Mouse (Mus musculus): Measurements from ENCODE around the gene Ttc26. TPM values are rescaled to one million over a fixed set of nuclear protein-coding genes. Genes with fewer than 3 reads are reported as not detected.
"Not testable (repeated sequence)": the region's sequence is repeated elsewhere in the genome, so short reads cannot be mapped to it uniquely, and the experiment has no call there.

Ttc26 gene
- polyA plus RNA-seq, 1 experiment from 2014 or later: 14.3 TPM

DNA sequence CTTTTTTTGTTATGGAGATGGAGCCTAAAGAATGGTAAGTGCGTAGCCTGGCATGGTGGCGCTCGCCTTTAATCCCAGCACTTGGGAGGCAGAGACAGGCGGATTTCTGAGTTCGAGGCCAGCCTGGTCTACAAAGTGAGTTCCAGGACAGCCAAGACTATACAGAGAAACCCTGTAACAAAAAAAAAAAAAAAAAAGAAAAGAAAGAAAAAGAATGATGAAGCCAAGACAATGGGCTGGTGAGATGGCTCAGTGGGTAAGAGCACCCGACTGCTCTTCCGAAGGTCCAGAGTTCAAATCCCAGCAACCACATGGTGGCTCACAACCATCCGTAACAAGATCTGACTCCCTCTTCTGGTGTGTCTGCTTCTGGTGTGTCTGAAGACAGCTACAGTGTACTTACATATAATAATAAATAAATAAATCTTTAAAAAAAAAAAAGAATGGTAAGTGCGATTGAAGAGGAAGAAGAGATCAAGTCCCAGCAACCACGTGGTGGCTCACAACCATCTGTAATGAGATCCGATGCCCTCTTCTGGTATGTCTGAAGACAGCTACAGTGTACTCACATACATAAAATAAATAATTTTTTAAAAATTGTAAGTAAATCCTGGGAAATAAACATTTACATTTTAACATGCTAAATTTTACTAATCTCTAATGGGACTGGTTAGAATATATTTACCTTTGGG lies 22.1 kb upstream of the Ttc26 start:
- ATAC-seq (ENCODE audit: low FRiP score); H3K4me2 ChIP-seq (replicated peaks; ENCODE audit: low read depth, low read length); H3K4me3 ChIP-seq (ENCODE audit: low read depth, low read length); H3K36me3 ChIP-seq (ENCODE audit: control insufficient read depth, insufficient read depth, low read length); H3K9me3 ChIP-seq (ENCODE audit: control insufficient read depth, low read length); DNase-seq (ENCODE audit: low spot score); H3K4me1 ChIP-seq (replicated peaks; ENCODE audit: control insufficient read depth, insufficient read depth, low read length); H3K9ac ChIP-seq (ENCODE audit: low read depth, low read length); H3K27ac ChIP-seq (ENCODE audit: low read depth, low read length): not testable (repeated sequence)
- H3K27me3 ChIP-seq (ENCODE audit: control insufficient read depth, insufficient read depth, low read length): peaks cover 24% of the 10 kb centered on the region
- 93% methylated on average over 10 of the region's 11 CpGs for WGBS

DNA sequence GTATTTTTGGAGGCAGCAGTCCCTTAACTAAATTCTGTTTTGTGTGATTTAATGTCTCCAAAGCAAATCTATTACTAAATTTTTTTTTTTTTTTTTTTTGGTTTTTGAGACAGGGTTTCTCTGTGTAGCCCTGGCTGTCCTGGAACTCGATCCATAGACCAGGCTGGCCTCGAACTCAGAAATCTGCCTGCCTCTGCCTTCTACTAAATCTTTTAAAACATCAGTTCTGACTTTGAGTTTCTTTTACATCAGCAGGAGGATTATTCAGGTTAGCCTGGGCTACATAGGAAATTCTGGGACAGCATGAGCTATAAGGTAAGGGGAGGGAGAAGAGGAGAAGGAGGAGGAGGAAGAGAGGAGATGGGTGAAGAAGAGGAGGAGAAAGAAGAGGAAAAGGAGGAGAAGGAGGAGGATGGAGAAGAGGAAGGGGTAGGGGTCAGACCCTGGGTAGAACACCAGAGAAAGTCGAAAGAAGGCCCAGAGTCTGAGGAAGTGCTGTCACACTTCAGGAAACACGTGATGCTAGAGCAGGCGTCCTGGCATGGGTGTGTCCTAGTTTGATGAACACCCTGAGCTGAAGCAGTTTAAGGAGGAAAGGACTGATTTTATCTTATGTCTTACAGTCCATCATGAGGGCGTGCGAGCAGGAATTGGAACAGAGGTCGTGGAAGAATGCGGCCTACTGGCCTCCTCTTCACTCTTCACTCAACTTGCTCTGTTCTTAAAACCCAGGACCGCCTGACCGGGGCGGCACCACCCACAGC lies 21.4 kb upstream of the Ttc26 start:
- H3K36me3 ChIP-seq (ENCODE audit: control insufficient read depth, insufficient read depth, low read length): no peaks in the 10 kb centered on the region
- no peak overlapping the region for H3K4me2 ChIP-seq (replicated peaks; ENCODE audit: low read depth, low read length)
- 88% methylated on average over 12 of the region's 12 CpGs for WGBS
- no peak overlapping the region for H3K9ac ChIP-seq (ENCODE audit: low read depth, low read length)
- DNase-seq (ENCODE audit: low spot score) (no peak), ATAC-seq (ENCODE audit: low FRiP score) (no peak)
- H3K27me3 ChIP-seq (ENCODE audit: control insufficient read depth, insufficient read depth, low read length): peaks cover 17% of the 10 kb centered on the region
- H3K4me3 ChIP-seq (ENCODE audit: low read depth, low read length): no peak overlapping the region
- H3K9me3 ChIP-seq (ENCODE audit: control insufficient read depth, low read length): no peaks in the 10 kb centered on the region
- H3K27ac ChIP-seq (ENCODE audit: low read depth, low read length): no peak overlapping the region
- no peaks in the 10 kb centered on the region for H3K4me1 ChIP-seq (replicated peaks; ENCODE audit: control insufficient read depth, insufficient read depth, low read length)

DNA sequence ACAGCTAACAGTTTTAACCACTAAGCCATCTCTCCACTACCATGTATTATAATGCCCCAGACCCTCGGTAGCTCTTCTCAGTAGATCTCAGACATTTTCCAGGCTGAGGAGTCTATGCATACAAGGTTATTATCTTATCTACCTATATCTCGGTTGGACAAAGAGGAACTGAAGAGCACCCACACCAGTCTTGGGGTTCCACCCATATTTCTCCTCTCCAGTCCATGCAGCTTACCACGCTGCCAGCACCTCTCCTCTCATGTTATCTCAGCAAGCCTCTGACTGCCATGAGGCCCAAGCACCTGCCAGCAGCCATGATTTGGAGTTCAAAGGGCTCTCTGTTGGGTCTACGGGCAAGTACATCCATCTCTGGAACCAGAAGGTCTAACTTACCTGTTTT lies 20.2 kb upstream of the Ttc26 start:
- H3K4me2 ChIP-seq (replicated peaks; ENCODE audit: low read depth, low read length): no peak overlapping the region
- no peaks in the 10 kb centered on the region for H3K9me3 ChIP-seq (ENCODE audit: control insufficient read depth, low read length)
- DNase-seq (ENCODE audit: low spot score) (no peak), ATAC-seq (ENCODE audit: low FRiP score) (no peak)
- no peaks in the 10 kb centered on the region for H3K4me1 ChIP-seq (replicated peaks; ENCODE audit: control insufficient read depth, insufficient read depth, low read length)
- WGBS: 88% methylated on average over 4 of the region's 4 CpGs
- no peak overlapping the region for H3K27ac ChIP-seq (ENCODE audit: low read depth, low read length)
- peaks cover 5% of the 10 kb centered on the region for H3K27me3 ChIP-seq (ENCODE audit: control insufficient read depth, insufficient read depth, low read length)
- no peak overlapping the region for H3K4me3 ChIP-seq (ENCODE audit: low read depth, low read length)
- no peaks in the 10 kb centered on the region for H3K36me3 ChIP-seq (ENCODE audit: control insufficient read depth, insufficient read depth, low read length)
- H3K9ac ChIP-seq (ENCODE audit: low read depth, low read length): no peak overlapping the region

DNA sequence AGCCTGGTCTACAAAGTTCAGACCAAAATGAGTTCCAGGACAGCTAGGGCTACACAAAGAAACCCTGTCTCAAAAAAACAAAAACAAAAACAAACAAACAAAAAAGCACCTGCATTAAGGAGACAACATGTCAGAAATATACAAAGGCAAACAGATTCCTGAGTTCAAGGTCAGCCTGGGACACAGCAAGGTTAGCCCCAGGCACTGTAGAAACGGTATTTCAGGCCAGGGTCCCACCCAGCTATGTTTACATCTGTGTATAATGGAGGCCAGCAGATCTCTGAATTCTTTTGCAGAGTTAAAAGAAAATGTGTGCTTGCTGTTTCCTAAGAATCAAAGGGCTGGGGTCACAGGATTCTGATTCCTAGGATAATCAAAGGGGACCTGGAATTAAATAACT lies 19.3 kb upstream of the Ttc26 start:
- H3K4me1 ChIP-seq (replicated peaks; ENCODE audit: control insufficient read depth, insufficient read depth, low read length): no peaks in the 10 kb centered on the region
- no peaks in the 10 kb centered on the region for H3K9me3 ChIP-seq (ENCODE audit: control insufficient read depth, low read length)
- no peak overlapping the region for H3K27ac ChIP-seq (ENCODE audit: low read depth, low read length)
- WGBS: 77% methylated on average over 1 of the region's 1 CpGs
- no peak overlapping the region for H3K9ac ChIP-seq (ENCODE audit: low read depth, low read length)
- no peak overlapping the region for H3K4me2 ChIP-seq (replicated peaks; ENCODE audit: low read depth, low read length)
- ATAC-seq (ENCODE audit: low FRiP score) (no peak), DNase-seq (ENCODE audit: low spot score) (no peak)
- H3K36me3 ChIP-seq (ENCODE audit: control insufficient read depth, insufficient read depth, low read length): no peaks in the 10 kb centered on the region
- no peak overlapping the region for H3K4me3 ChIP-seq (ENCODE audit: low read depth, low read length)
- H3K27me3 ChIP-seq (ENCODE audit: control insufficient read depth, insufficient read depth, low read length): no peaks in the 10 kb centered on the region; the same call in 1 of the 2 replicates

DNA sequence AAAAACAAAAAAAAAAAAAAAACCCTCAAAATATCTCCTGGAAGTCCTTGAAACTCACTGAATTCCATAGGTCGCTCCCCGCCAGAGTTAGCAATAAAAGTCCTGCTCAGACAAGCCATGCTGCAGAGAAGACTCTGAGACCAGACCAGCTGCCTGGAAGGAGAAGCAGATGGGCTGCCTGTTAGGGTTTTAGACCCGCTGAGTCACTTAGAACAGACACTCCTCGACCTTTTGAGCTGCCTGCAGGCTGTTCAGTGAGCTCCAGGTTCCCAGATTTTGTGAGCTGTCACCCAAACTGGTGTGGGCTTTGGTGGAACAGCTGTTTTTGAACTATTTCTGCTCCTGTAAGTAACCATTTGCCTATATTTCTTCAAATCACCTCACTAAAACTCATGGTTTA lies 17.9 kb upstream of the Ttc26 start:
- 64% methylated on average over 4 of the region's 4 CpGs for WGBS
- no peaks in the 10 kb centered on the region for H3K9me3 ChIP-seq (ENCODE audit: control insufficient read depth, low read length)
- no peak for ATAC-seq (ENCODE audit: low FRiP score)
- no peaks in the 10 kb centered on the region for H3K36me3 ChIP-seq (ENCODE audit: control insufficient read depth, insufficient read depth, low read length)
- no peak overlapping the region for H3K4me2 ChIP-seq (replicated peaks; ENCODE audit: low read depth, low read length)
- no peaks in the 10 kb centered on the region for H3K4me1 ChIP-seq (replicated peaks; ENCODE audit: control insufficient read depth, insufficient read depth, low read length)
- no peaks in the 10 kb centered on the region for H3K27me3 ChIP-seq (ENCODE audit: control insufficient read depth, insufficient read depth, low read length)
- peak; percentile 27 for DNase-seq (ENCODE audit: low spot score)
- no peak overlapping the region for H3K27ac ChIP-seq (ENCODE audit: low read depth, low read length)
- no peak overlapping the region for H3K9ac ChIP-seq (ENCODE audit: low read depth, low read length)
- no peak overlapping the region for H3K4me3 ChIP-seq (ENCODE audit: low read depth, low read length)

DNA sequence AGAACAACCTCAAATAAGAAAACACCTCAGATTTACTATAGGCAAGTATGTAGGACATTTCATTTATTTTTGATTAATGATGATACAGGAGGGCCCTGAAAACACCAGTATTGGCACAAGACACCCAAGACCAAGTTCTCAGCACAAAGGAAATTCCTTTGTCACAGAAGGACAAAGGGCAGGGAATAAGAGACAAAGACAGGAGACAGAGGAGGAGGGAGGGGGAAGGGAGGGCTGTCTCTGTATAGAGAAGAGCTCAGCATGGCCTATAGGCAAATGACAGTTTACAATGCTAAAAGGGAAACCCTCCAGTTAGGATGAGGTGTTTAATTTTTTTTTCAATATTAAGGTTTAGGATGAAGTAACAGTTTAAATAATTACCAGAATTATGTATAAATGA lies 17.1 kb upstream of the Ttc26 start:
- Histone ChIP-seq H3K9me3 (ENCODE audit: control insufficient read depth, low read length) (no peaks in the 10 kb centered on the region), H3K4me1 (replicated peaks; ENCODE audit: control insufficient read depth, insufficient read depth, low read length) (no peaks in the 10 kb centered on the region), H3K4me2 (replicated peaks; ENCODE audit: low read depth, low read length) (no peak overlapping the region), H3K36me3 (ENCODE audit: control insufficient read depth, insufficient read depth, low read length) (no peaks in the 10 kb centered on the region), H3K27ac (ENCODE audit: low read depth, low read length) (no peak overlapping the region), H3K27me3 (ENCODE audit: control insufficient read depth, insufficient read depth, low read length) (no peaks in the 10 kb centered on the region), H3K4me3 (ENCODE audit: low read depth, low read length) (no peak overlapping the region), H3K9ac (ENCODE audit: low read depth, low read length) (no peak overlapping the region)
- no peak for ATAC-seq (ENCODE audit: low FRiP score)
- DNase-seq (ENCODE audit: low spot score): peak; percentile 41

DNA sequence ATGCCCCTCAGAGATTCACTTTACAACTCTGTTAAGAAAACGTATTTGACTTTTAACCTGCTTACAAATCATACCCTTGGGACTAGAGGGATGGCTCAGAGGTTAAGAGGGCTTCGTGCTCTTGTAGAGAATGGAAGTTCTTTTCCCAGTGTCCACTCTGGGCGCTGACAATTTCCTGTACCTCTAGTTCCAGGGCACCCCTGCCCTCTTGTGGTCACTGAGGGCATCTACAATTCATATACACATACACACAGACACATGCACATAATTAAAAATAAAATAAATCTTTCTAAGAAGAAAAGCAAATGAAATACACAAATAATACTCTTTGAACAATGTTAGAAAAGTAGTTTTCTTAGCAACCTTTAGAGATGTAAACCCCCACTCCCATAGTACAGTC lies 11.3 kb upstream of the Ttc26 start:
- H3K27ac ChIP-seq (ENCODE audit: low read depth, low read length): no peak overlapping the region
- 81% methylated on average over 3 of the region's 3 CpGs for WGBS
- H3K27me3 ChIP-seq (ENCODE audit: control insufficient read depth, insufficient read depth, low read length): no peaks in the 10 kb centered on the region
- no peaks in the 10 kb centered on the region for H3K36me3 ChIP-seq (ENCODE audit: control insufficient read depth, insufficient read depth, low read length)
- no peaks in the 10 kb centered on the region for H3K4me1 ChIP-seq (replicated peaks; ENCODE audit: control insufficient read depth, insufficient read depth, low read length)
- no peak overlapping the region for H3K9ac ChIP-seq (ENCODE audit: low read depth, low read length)
- no peak for ATAC-seq (ENCODE audit: low FRiP score)
- H3K9me3 ChIP-seq (ENCODE audit: control insufficient read depth, low read length): no peaks in the 10 kb centered on the region
- DNase-seq (ENCODE audit: low spot score): no peak
- H3K4me2 ChIP-seq (replicated peaks; ENCODE audit: low read depth, low read length): no peak overlapping the region
- H3K4me3 ChIP-seq (ENCODE audit: low read depth, low read length): no peak overlapping the region

DNA sequence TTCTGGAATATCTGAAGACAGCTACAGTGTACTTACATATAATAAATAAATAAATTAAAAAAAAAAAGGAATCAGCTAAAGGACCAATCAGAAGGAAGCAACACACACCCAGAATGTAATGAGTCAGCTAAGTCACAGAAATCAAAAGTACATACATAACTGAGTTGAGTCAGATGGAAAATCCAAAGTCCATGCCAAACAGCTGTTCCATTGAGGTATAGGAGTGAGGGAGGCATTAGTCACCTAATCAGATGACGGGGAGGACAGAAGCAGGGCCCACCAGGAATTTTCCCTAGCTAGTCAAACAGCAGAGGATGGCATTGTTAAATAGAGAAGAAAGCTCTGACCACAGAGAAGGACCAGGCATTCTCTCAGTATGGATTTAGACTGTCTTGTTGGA lies 7.0 kb upstream of the Ttc26 start:
- no peak for ATAC-seq (ENCODE audit: low FRiP score)
- DNase-seq (ENCODE audit: low spot score): no peak
- Histone ChIP-seq H3K4me1 (replicated peaks; ENCODE audit: control insufficient read depth, insufficient read depth, low read length) (no peaks in the 10 kb centered on the region), H3K4me2 (replicated peaks; ENCODE audit: low read depth, low read length) (no peak overlapping the region), H3K9ac (ENCODE audit: low read depth, low read length) (no peak overlapping the region), H3K9me3 (ENCODE audit: control insufficient read depth, low read length) (no peaks in the 10 kb centered on the region), H3K27ac (ENCODE audit: low read depth, low read length) (no peak overlapping the region), H3K4me3 (ENCODE audit: low read depth, low read length) (no peak overlapping the region), H3K27me3 (ENCODE audit: control insufficient read depth, insufficient read depth, low read length) (no peaks in the 10 kb centered on the region), H3K36me3 (ENCODE audit: control insufficient read depth, insufficient read depth, low read length) (no peaks in the 10 kb centered on the region)
- 85% methylated on average over 1 of the region's 1 CpGs for WGBS

DNA sequence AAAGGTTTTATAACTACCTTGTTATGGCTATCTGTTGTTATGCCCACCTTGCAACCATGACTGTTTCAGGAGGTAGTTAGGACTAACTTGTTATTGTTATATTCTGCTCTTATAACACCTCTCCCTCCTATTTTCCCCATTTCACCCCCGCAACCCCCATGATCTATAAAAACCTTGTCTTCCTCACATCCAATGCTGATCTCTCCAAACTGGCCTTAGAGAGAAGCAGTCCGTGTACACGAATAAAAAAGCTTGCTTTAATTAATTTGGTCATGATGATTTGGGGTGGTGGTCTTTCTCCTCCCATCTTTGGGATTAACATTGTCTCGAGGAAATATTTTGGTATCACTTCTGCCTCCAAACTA lies 523 bp upstream of the Ttc26 start:
- H3K27ac ChIP-seq (ENCODE audit: low read depth, low read length): no peak overlapping the region

More for the DNA sequence above, 523 bp upstream of the Ttc26 start:
- H3K9ac ChIP-seq (ENCODE audit: low read depth, low read length): peak overlapping the region; percentile 74
- DNase-seq (ENCODE audit: low spot score): no peak
- no peak for ATAC-seq (ENCODE audit: low FRiP score)
- H3K27me3 ChIP-seq (ENCODE audit: control insufficient read depth, insufficient read depth, low read length): no peaks in the 10 kb centered on the region
- H3K36me3 ChIP-seq (ENCODE audit: control insufficient read depth, insufficient read depth, low read length): 0 out of 2 replicates have a peak, but pooled peaks cover 1% of the 10 kb centered on the region
- peak overlapping the region; percentile 36 for H3K4me2 ChIP-seq (replicated peaks; ENCODE audit: low read depth, low read length)
- WGBS: 3% methylated on average over 4 of the region's 4 CpGs
- no peaks in the 10 kb centered on the region for H3K9me3 ChIP-seq (ENCODE audit: control insufficient read depth, low read length)
- H3K4me1 ChIP-seq (replicated peaks; ENCODE audit: control insufficient read depth, insufficient read depth, low read length): peaks cover 2% of the 10 kb centered on the region; the same call in 1 of the 2 replicates
- H3K4me3 ChIP-seq (ENCODE audit: low read depth, low read length): peak overlapping the region; percentile 65

Measured in hindbrain, embryonic 11.5 days (tissue).